Mouse (Mus musculus): ENCODE data around the gene Mrpl34. TPM values are rescaled to one million over a fixed set of nuclear protein-coding genes. Genes with fewer than 3 reads are reported as not detected.

Gene Mrpl34
- total and polyA plus RNA-seq, 3 experiments = 143 to 196 TPM; not detected in 1

DNA sequence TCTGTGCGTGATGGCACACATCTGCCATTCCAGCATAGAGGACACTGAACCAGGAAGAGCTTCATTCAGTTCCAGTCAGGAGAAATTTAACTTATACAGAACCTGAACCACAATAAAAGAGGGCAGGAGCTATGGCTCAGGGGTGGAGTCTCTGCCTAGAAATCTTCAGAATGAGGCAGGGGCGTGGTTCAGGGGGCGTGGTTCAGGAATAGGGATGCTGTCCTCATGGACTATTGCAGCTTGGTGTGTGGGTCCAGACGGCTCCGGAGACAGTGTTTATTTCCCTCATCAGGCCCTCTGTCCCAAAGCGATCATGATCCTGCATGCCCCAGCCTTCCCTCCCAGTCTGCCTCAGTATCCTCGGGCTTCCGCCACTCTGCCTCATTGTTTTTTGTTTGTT is 10.1 kb upstream of the Mrpl34 start:
- Histone ChIP-seq H3K4me1 (ENCODE audit: control insufficient read depth in 1 of 2, insufficient read depth in 2 of 2, low read length in 2 of 2) (no peaks in the 10 kb centered on the region), H3K9me3 (replicated peaks; ENCODE audit: insufficient read depth, low read length) (no peaks in the 10 kb centered on the region), H3K27me3 (ENCODE audit: control insufficient read depth in 1 of 2, insufficient read depth in 2 of 2, low read length in 2 of 2) (no peaks in the 10 kb centered on the region; a peak in 1 of 4 replicates), H3K4me3 (ENCODE audit: control insufficient read depth in 1 of 2, insufficient read depth in 1 of 2, low read depth in 2 of 2, low read length in 2 of 2) (no peak overlapping the region), H3K79me2 (ENCODE audit: control insufficient read depth, insufficient read depth, low read length, poor library complexity) (no peaks in the 10 kb centered on the region), H3K27ac (ENCODE audit: control insufficient read depth, low read depth, low read length) (no peak overlapping the region), H3K9ac (ENCODE audit: control insufficient read depth, low read depth, low read length, poor library complexity, severe bottlenecking) (no peak overlapping the region), H3K36me3 (ENCODE audit: control insufficient read depth in 1 of 2, insufficient read depth in 2 of 2, low read length in 2 of 2) (no peaks in the 10 kb centered on the region)
- TF ChIP-seq NRF1 (IDR thresholded peaks at IDR 0.05; ENCODE audit: insufficient read depth, low read depth, low read length, poor library complexity, severe bottlenecking) = no peak
- TF ChIP-seq MAFK (IDR thresholded peaks at IDR 0.05; ENCODE audit: borderline replicate concordance, low read depth, low read length) = no peak
- TF ChIP-seq MAZ (IDR thresholded peaks at IDR 0.05; ENCODE audit: low read depth, low read length) = no peak
- TF ChIP-seq HCFC1 (IDR thresholded peaks at IDR 0.05; ENCODE audit: low read depth, low read length) = no peak
- no peak for TF ChIP-seq SIN3A (IDR thresholded peaks at IDR 0.05; ENCODE audit: low read length)
- no peak for TF ChIP-seq POLR2AphosphoS2 (IDR thresholded peaks at IDR 0.05; ENCODE audit: low read length)
- DNase-seq (ENCODE audit: low read depth, low spot score) = no peak

DNA sequence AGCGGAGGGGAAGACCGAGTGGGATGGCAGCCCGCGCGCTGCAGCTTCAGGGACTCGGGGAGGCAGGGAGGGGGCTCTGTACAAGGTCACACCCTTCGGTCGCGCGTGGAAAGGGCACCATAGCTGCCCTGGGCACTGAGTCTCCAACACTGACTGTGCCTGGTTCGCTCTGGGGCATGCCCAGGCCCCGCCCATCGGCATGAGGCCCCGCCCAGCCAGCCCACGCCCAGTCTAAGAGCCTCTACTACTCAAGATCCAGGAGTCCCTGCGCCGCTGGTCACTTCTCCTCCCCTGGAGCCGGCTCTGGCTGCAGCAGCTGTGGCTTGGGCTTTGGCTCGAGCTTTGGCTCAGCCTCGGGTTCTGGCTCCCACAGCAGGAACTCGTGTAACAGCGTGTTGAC is 7.9 kb upstream of the Mrpl34 start:
- no peaks in the 10 kb centered on the region for H3K9me3 ChIP-seq (replicated peaks; ENCODE audit: insufficient read depth, low read length)
- no peaks in the 10 kb centered on the region for H3K36me3 ChIP-seq (ENCODE audit: control insufficient read depth in 1 of 2, insufficient read depth in 2 of 2, low read length in 2 of 2)
- no peaks in the 10 kb centered on the region for H3K4me1 ChIP-seq (ENCODE audit: control insufficient read depth in 1 of 2, insufficient read depth in 2 of 2, low read length in 2 of 2)
- TF ChIP-seq MAX (IDR thresholded peaks at IDR 0.05; ENCODE audit: low read length) (no peak), TBP (IDR thresholded peaks at IDR 0.05; ENCODE audit: low read depth, low read length) (no peak), E2F4 (IDR thresholded peaks at IDR 0.05; ENCODE audit: borderline replicate concordance, low read depth, low read length) (no peak), RAD21 (IDR thresholded peaks at IDR 0.05; ENCODE audit: low read depth, low read length) (no peak), MEF2A (IDR thresholded peaks at IDR 0.05; ENCODE audit: extremely low read depth, insufficient replicate concordance, low read depth, low read length, poor library complexity, severe bottlenecking) (no peak), MYB (IDR thresholded peaks at IDR 0.05; ENCODE audit: low read depth, low read length) (no peak), MXI1 (IDR thresholded peaks at IDR 0.05; ENCODE audit: low read depth, low read length) (no peak)
- H3K9ac ChIP-seq (ENCODE audit: control insufficient read depth, low read depth, low read length, poor library complexity, severe bottlenecking) = no peak overlapping the region
- no peak for DNase-seq (ENCODE audit: low read depth, low spot score)
- no peak overlapping the region for H3K27ac ChIP-seq (ENCODE audit: control insufficient read depth, low read depth, low read length)
- H3K79me2 ChIP-seq (ENCODE audit: control insufficient read depth, insufficient read depth, low read length, poor library complexity) = no peaks in the 10 kb centered on the region
- H3K4me3 ChIP-seq (ENCODE audit: control insufficient read depth in 1 of 2, insufficient read depth in 1 of 2, low read depth in 2 of 2, low read length in 2 of 2) = no peak overlapping the region
- no peaks in the 10 kb centered on the region; a peak in 1 of 4 replicates for H3K27me3 ChIP-seq (ENCODE audit: control insufficient read depth in 1 of 2, insufficient read depth in 2 of 2, low read length in 2 of 2)

DNA sequence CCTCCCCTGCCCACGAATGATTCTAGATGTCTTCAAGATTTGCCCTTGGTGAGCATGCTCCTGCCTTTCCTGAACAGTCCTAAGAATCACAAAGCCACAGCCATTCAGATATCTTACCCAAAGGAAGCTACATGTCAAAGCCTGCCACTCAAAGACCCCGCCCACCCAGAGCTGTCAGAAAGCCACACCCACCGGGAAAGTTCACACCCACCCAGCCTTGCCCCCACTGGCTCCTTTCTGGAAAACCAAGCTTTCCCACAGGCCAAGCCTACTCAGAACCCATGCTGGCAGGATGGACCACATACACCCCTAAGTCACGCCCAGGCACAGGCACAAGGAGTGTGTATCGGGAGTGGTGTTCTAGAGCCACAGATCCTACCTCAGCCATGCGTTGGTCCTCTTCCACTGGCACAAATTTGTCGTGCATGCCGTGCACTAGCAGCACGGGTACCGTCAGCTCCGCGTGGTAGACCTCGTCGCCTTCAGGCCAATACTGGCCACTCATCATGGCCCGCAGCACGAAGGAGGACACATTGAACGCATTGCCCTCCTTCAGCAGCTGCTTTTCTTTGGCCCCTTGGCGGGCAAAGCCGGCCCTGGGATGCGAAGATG is 7.0 kb upstream of the Mrpl34 start:
- H3K9me3 ChIP-seq (replicated peaks; ENCODE audit: insufficient read depth, low read length) = no peaks in the 10 kb centered on the region
- no peak overlapping the region for H3K4me3 ChIP-seq (ENCODE audit: control insufficient read depth in 1 of 2, insufficient read depth in 1 of 2, low read depth in 2 of 2, low read length in 2 of 2)
- no peak for DNase-seq (ENCODE audit: low read depth, low spot score)
- H3K4me1 ChIP-seq (ENCODE audit: control insufficient read depth in 1 of 2, insufficient read depth in 2 of 2, low read length in 2 of 2) = peaks cover 0 to 3% of the 10 kb centered on the region in 2 experiments; a peak in 1 of 4 replicates
- no peaks in the 10 kb centered on the region for H3K79me2 ChIP-seq (ENCODE audit: control insufficient read depth, insufficient read depth, low read length, poor library complexity)
- H3K27ac ChIP-seq (ENCODE audit: control insufficient read depth, low read depth, low read length) = no peak overlapping the region
- TF ChIP-seq JUND (IDR thresholded peaks at IDR 0.05; ENCODE audit: low read depth, low read length) = no peak
- TF ChIP-seq RAD21 (IDR thresholded peaks at IDR 0.05; ENCODE audit: low read depth, low read length) = no peak
- no peak for TF ChIP-seq MXI1 (IDR thresholded peaks at IDR 0.05; ENCODE audit: low read depth, low read length)
- TF ChIP-seq MAZ (IDR thresholded peaks at IDR 0.05; ENCODE audit: low read depth, low read length) = no peak
- no peak for TF ChIP-seq KAT2A (conservative IDR thresholded peaks at IDR 0.05; ENCODE audit: low read depth, low read length)
- TF ChIP-seq ZKSCAN1 (IDR thresholded peaks at IDR 0.05; ENCODE audit: low read depth, low read length) = no peak
- TF ChIP-seq MEF2A (IDR thresholded peaks at IDR 0.05; ENCODE audit: extremely low read depth, insufficient replicate concordance, low read depth, low read length, poor library complexity, severe bottlenecking) = no peak
- TF ChIP-seq EP300 (IDR thresholded peaks at IDR 0.05; ENCODE audit: low read depth in 1 of 2, low read length in 2 of 2) = no peak
- no peak for TF ChIP-seq BHLHE40 (IDR thresholded peaks at IDR 0.05; ENCODE audit: borderline replicate concordance, low read depth, low read length)
- no peak for TF ChIP-seq UBTF (IDR thresholded peaks at IDR 0.05; ENCODE audit: borderline replicate concordance, insufficient read depth, low read depth, low read length)
- no peaks in the 10 kb centered on the region for H3K27me3 ChIP-seq (ENCODE audit: control insufficient read depth in 1 of 2, insufficient read depth in 2 of 2, low read length in 2 of 2)
- no peak overlapping the region for H3K9ac ChIP-seq (ENCODE audit: control insufficient read depth, low read depth, low read length, poor library complexity, severe bottlenecking)
- 0 out of 4 replicates have a peak, but pooled peaks cover 0 to 2% of the 10 kb centered on the region in 2 experiments for H3K36me3 ChIP-seq (ENCODE audit: control insufficient read depth in 1 of 2, insufficient read depth in 2 of 2, low read length in 2 of 2)
